In the genomic region with DNA sequence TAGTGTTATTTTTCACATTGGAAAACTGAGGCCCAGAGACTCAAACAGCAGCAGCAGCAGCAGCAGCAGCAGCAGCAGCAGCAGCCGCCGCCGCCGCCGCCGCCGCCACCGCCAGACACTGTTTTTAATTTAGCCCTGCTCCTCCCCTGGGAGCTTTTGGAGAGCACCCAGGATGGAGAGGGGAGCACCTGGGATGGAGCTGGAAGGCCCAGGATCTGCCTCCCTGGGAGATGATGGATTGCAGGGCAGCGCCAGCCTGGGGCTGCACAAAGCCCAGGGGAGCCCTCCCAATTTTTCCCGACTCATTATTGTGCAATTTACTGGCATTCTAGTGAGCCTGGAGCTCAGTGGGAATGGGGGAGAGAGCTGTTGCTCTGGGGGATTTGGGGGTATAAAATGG, we compare ENCODE assay signal across 8 mouse cellular contexts. TPM values are rescaled to one million over a fixed set of nuclear protein-coding genes. Genes with fewer than 3 reads are reported as not detected.
DNase-seq lines count a peak whose midpoint lies in the region; ATAC-seq and TF ChIP-seq lines count a peak whose summit lies in the region.

No protein-coding gene starts in this region.

- peak overlapping the region; percentile 60 for H3K4me2 ChIP-seq in kidney, embryonic 15.5 days
- peak overlapping the region; percentile 66 for H3K4me2 ChIP-seq in heart, embryonic 14.5 days (ENCODE audit: low read length)
- H3K4me2 ChIP-seq in liver, embryonic 13.5 days = peak overlapping the region; percentile 55

- no peaks in the 10 kb centered on the region for H3K36me3 ChIP-seq in kidney, embryonic 15.5 days
- H3K36me3 ChIP-seq in heart, embryonic 14.5 days (ENCODE audit: control insufficient read depth, insufficient read depth, low read length) = no peaks in the 10 kb centered on the region
- H3K36me3 ChIP-seq in liver, embryonic 13.5 days = no peaks in the 10 kb centered on the region

- H3K27ac ChIP-seq in kidney, embryonic 15.5 days = peak overlapping the region; percentile 94
- H3K27ac ChIP-seq in cortical plate, adult 2 months (ENCODE audit: insufficient read depth, low read length) = no peak overlapping the region
- H3K27ac ChIP-seq in heart, embryonic 14.5 days (replicated peaks in 1 of 2; ENCODE audit: control insufficient read depth in 1 of 2, insufficient read depth in 1 of 2, low read depth in 2 of 2, low read length in 2 of 2) = peak overlapping the region; percentile 21 to 72; a peak in 3 of 4 replicates
- H3K27ac ChIP-seq in liver, embryonic 13.5 days = no peak overlapping the region

- WGBS in kidney, embryonic 15.5 days = 4% methylated on average over 10 of the region's 10 CpGs
- WGBS in heart, embryonic 14.5 days = 7% methylated on average over 10 of the region's 10 CpGs
- 7% methylated on average over 10 of the region's 10 CpGs for WGBS in liver, embryonic 13.5 days (ENCODE audit: insufficient replicate concordance)

- no peaks in the 10 kb centered on the region for H3K9me3 ChIP-seq in kidney, embryonic 15.5 days (replicated peaks)
- no peaks in the 10 kb centered on the region for H3K9me3 ChIP-seq in heart, embryonic 14.5 days (ENCODE audit: control insufficient read depth, low read length)
- H3K9me3 ChIP-seq in liver, embryonic 13.5 days (replicated peaks) = no peaks in the 10 kb centered on the region

- 0 out of 2 replicates have a peak overlapping the region, but pooled peaks have one; percentile 31 for H3K9ac ChIP-seq in kidney, embryonic 15.5 days
- H3K9ac ChIP-seq in heart, embryonic 14.5 days (ENCODE audit: low read length) = peak overlapping the region; percentile 63
- no peak overlapping the region; the same call in 1 of the 2 replicates for H3K9ac ChIP-seq in liver, embryonic 13.5 days

- no peak for TF ChIP-seq CTCF in cortical plate, adult 2 months (IDR thresholded peaks at IDR 0.05; ENCODE audit: extremely low read depth, insufficient read depth, low read length)

- H3K4me3 ChIP-seq in kidney, embryonic 15.5 days (replicated peaks) = peak overlapping the region; percentile 28
- peak overlapping the region; percentile 9; the same call in 1 of the 2 replicates for H3K4me3 ChIP-seq in cortical plate, adult 2 months (ENCODE audit: insufficient read depth, low read length)
- H3K4me3 ChIP-seq in heart, embryonic 14.5 days (ENCODE audit: control insufficient read depth in 1 of 2, insufficient read depth in 1 of 2, low read depth in 1 of 2, low read length in 2 of 2) = peak overlapping the region; percentile 26 to 30
- peak overlapping the region; percentile 30; the same call in 1 of the 2 replicates for H3K4me3 ChIP-seq in liver, embryonic 13.5 days (replicated peaks)

- peaks cover 73% of the 10 kb centered on the region for H3K4me1 ChIP-seq in kidney, embryonic 15.5 days
- H3K4me1 ChIP-seq in cortical plate, adult 2 months (ENCODE audit: control insufficient read depth, insufficient read depth, low read length) = peaks cover 1% of the 10 kb centered on the region; the same call in 1 of the 2 replicates
- peaks cover 33 to 44% of the 10 kb centered on the region in 2 experiments for H3K4me1 ChIP-seq in heart, embryonic 14.5 days (ENCODE audit: control insufficient read depth in 2 of 2, insufficient read depth in 2 of 2, low read length in 2 of 2)
- peaks cover 65% of the 10 kb centered on the region for H3K4me1 ChIP-seq in liver, embryonic 13.5 days (replicated peaks)

- ATAC-seq in kidney, embryonic 15.5 days (replicated peaks; ENCODE audit: low FRiP score) = no peak
- no peak for ATAC-seq in heart, embryonic 14.5 days (ENCODE audit: insufficient number of reproducible peaks, insufficient read depth, low FRiP score, low read depth)
- no peak for ATAC-seq in liver, embryonic 13.5 days (ENCODE audit: low read depth)

- H3K27me3 ChIP-seq in kidney, embryonic 15.5 days = peaks cover 21% of the 10 kb centered on the region; the same call in 1 of the 2 replicates
- peaks cover 5% of the 10 kb centered on the region; the same call in 1 of the 2 replicates for H3K27me3 ChIP-seq in heart, embryonic 14.5 days (ENCODE audit: control insufficient read depth, insufficient read depth, low read length)
- peaks cover 76% of the 10 kb centered on the region for H3K27me3 ChIP-seq in liver, embryonic 13.5 days

- DNase-seq in kidney, adult 8-10 months = no peak
- no peak for DNase-seq in liver, embryonic 13.5 days
- peak; percentile 35 for DNase-seq in ovary, postnatal 10 days (ENCODE audit: low spot score)
- no peak for DNase-seq in layer of hippocampus, adult 9-10 months (ENCODE audit: low spot score)
- no peak for DNase-seq in right cerebral cortex, postnatal 4 days

- TF ChIP-seq POLR2A in cortical plate, adult 2 months (IDR thresholded peaks at IDR 0.05; ENCODE audit: extremely low read depth, insufficient read depth, low read length) = no peak

RNA-seq across cellular contexts. Expression of gene Tle6, which starts 4.3 kb away (rescaled TPM):
- 15.6 and 16.8 TPM in 2 replicates for polyA plus RNA-seq in kidney, embryonic 15.5 days (2015; fragmentation: Nextera tagmentation; extraction: Ambion mirVana)
- 21.2 and 25.3 TPM in 2 replicates for polyA plus RNA-seq in cortical plate, adult 2 months (2012; rRNA removed)
- 30.7 and 35.3 TPM in 2 replicates for polyA plus RNA-seq in heart, embryonic 14.5 days (2014; fragmentation: Nextera tagmentation; extraction: Ambion mirVana)
- 7.3 and 7.6 TPM in 2 replicates for polyA plus RNA-seq in liver, embryonic 13.5 days (2015; fragmentation: Nextera tagmentation; extraction: Ambion mirVana)

RNA-seq across cellular contexts. Expression of gene BC025920, which starts 9.5 kb away (rescaled TPM):
- polyA plus RNA-seq in kidney, embryonic 15.5 days (2015; fragmentation: Nextera tagmentation; extraction: Ambion mirVana) = 0.62 and 0.84 TPM in 2 replicates
- polyA plus RNA-seq in cortical plate, adult 2 months (2012; rRNA removed) = 3.7 and 4.2 TPM in 2 replicates
- 0.35 and 0.84 TPM in 2 replicates for polyA plus RNA-seq in heart, embryonic 14.5 days (2014; fragmentation: Nextera tagmentation; extraction: Ambion mirVana)
- polyA plus RNA-seq in liver, embryonic 13.5 days (2015; fragmentation: Nextera tagmentation; extraction: Ambion mirVana) = 0.50 and 0.56 TPM in 2 replicates

RNA-seq across cellular contexts. Expression of gene Tle2, which starts 22.2 kb away (rescaled TPM):
- 39.3 and 45.6 TPM in 2 replicates for polyA plus RNA-seq in kidney, embryonic 15.5 days (2015; fragmentation: Nextera tagmentation; extraction: Ambion mirVana)
- polyA plus RNA-seq in cortical plate, adult 2 months (2012; rRNA removed) = 97.8 and 112 TPM in 2 replicates
- 21.6 and 21.8 TPM in 2 replicates for polyA plus RNA-seq in heart, embryonic 14.5 days (2014; fragmentation: Nextera tagmentation; extraction: Ambion mirVana)
- 2.3 and 2.7 TPM in 2 replicates for polyA plus RNA-seq in liver, embryonic 13.5 days (2015; fragmentation: Nextera tagmentation; extraction: Ambion mirVana)

RNA-seq across cellular contexts. Expression of gene Sirt6, which starts 31.0 kb away (rescaled TPM):
- polyA plus RNA-seq in kidney, embryonic 15.5 days (2015; fragmentation: Nextera tagmentation; extraction: Ambion mirVana) = 40.0 and 42.8 TPM in 2 replicates
- 31.2 and 33.3 TPM in 2 replicates for polyA plus RNA-seq in cortical plate, adult 2 months (2012; rRNA removed)
- 22.5 and 23.9 TPM in 2 replicates for polyA plus RNA-seq in heart, embryonic 14.5 days (2014; fragmentation: Nextera tagmentation; extraction: Ambion mirVana)
- polyA plus RNA-seq in liver, embryonic 13.5 days (2015; fragmentation: Nextera tagmentation; extraction: Ambion mirVana) = 10.7 and 10.9 TPM in 2 replicates

RNA-seq across cellular contexts. Expression of gene Ankrd24, which starts 31.7 kb away (rescaled TPM):
- polyA plus RNA-seq in kidney, embryonic 15.5 days (2015; fragmentation: Nextera tagmentation; extraction: Ambion mirVana) = 15.2 and 17.3 TPM in 2 replicates
- polyA plus RNA-seq in cortical plate, adult 2 months (2012; rRNA removed) = 143 and 144 TPM in 2 replicates
- polyA plus RNA-seq in heart, embryonic 14.5 days (2014; fragmentation: Nextera tagmentation; extraction: Ambion mirVana) = 8.1 and 9.0 TPM in 2 replicates
- polyA plus RNA-seq in liver, embryonic 13.5 days (2015; fragmentation: Nextera tagmentation; extraction: Ambion mirVana) = 1.9 and 2.2 TPM in 2 replicates

Comparison
In these comparisons a context has a peak if more than half of its experiments do, and no peak if none do; other contexts are left out.
1. H3K27ac ChIP-seq: peak in kidney, embryonic 15.5 days (single experiment) and heart, embryonic 14.5 days (2 of 2); none in cortical plate, adult 2 months (single experiment) and liver, embryonic 13.5 days (single experiment).
2. Peak in every context shown above with its lines, with median percentiles within 50 percentile points of each other: H3K4me2 ChIP-seq and H3K4me3 ChIP-seq.